Mouse (Mus musculus) retina, postnatal 7 days (tissue): ENCODE results near the gene Myoz2.

ENCODE experiments used
- DNase-seq: peaks from one replicate; pipeline ENCODE4 v3.0.0-alpha.2; 2012; ENCODE audit warnings: low read depth, low spot score

The Myoz2 gene

GRCm38 (mm10) chr3:123007386-123007785 lies 27.4 kb downstream of the Myoz2 start:
- no peak for DNase-seq

GRCm38 (mm10) chr3:123001053-123001452 lies 33.8 kb downstream of the Myoz2 start:
- no peak for DNase-seq

GRCm38 (mm10) chr3:122998511-122998910 lies 36.3 kb downstream of the Myoz2 start:
- DNase-seq, result no peak

- DNase-seq, result no peak
Observed at GRCm38 (mm10) chr3:122996968-122997367, 37.8 kb downstream of the Myoz2 start.

GRCm38 (mm10) chr3:122986906-122987305 lies 47.9 kb downstream of the Myoz2 start:
- DNase-seq, result no peak

GRCm38 (mm10) chr3:122986386-122986785 lies 48.4 kb downstream of the Myoz2 start:
- DNase-seq, result no peak

- DNase-seq, result no peak
Observed at GRCm38 (mm10) chr3:122985183-122985944, 49.5 kb downstream of the Myoz2 start.

- peak; percentile 96 for DNase-seq
Observed at GRCm38 (mm10) chr3:122984249-122985182, 50.3 kb downstream of the Myoz2 start, which contains the start of gene Usp53. Usp53 (minus strand) TSS chr3:122984510.

GRCm38 (mm10) chr3:122983849-122984248 lies 51.0 kb downstream of the Myoz2 start:
- no peak for DNase-seq

- no peak for DNase-seq
Observed at GRCm38 (mm10) chr3:122975964-122976363, 58.9 kb downstream of the Myoz2 start.

GRCm38 (mm10) chr3:122975363-122975762 lies 59.5 kb downstream of the Myoz2 start:
- no peak for DNase-seq

GRCm38 (mm10) chr3:122974833-122975232 lies 60.0 kb downstream of the Myoz2 start:
- DNase-seq, result no peak

GRCm38 (mm10) chr3:122972126-122972822 lies 62.5 kb downstream of the Myoz2 start:
- no peak for DNase-seq

GRCm38 (mm10) chr3:122968391-122968790 lies 66.4 kb downstream of the Myoz2 start:
- no peak for DNase-seq

- DNase-seq, result no peak
Observed at GRCm38 (mm10) chr3:122964301-122964700, 70.5 kb downstream of the Myoz2 start.
